Mouse (Mus musculus) lung, embryonic 15.5 days (tissue): ENCODE data around the gene Fat1. TPM values are rescaled to one million over a fixed set of nuclear protein-coding genes. Genes with fewer than 3 reads are reported as not detected.

Experiments used
- ATAC-seq: fragments of 200-750 bp; cut with Nextera tagmentation; 2 replicates; pipeline ENCODE4 v1.8.0; 2017; ENCODE audit warnings: moderate number of reproducible peaks, borderline replicate concordance; ENCODE audit not compliant: low FRiP score, low TSS enrichment; ENCODE audit errors: extremely low read depth
- H3K27ac ChIP-seq: fragments of 300-500 bp; sonication (generic); 2 replicates; pipeline ENCODE4 v1.5.1; 2015; ENCODE audit warnings: moderate library complexity, mild to moderate bottlenecking, inconsistent platforms
- H3K27me3 ChIP-seq: fragments of 300-500 bp; sonication (generic); 2 replicates; pipeline ENCODE4 v1.6.1; 2015; ENCODE audit warnings: inconsistent platforms
- H3K36me3 ChIP-seq: fragments of 300-500 bp; sonication (generic); 2 replicates; pipeline ENCODE4 v1.6.1; 2015; ENCODE audit warnings: inconsistent platforms
- H3K4me1 ChIP-seq: fragments of 300-500 bp; sonication (generic); 2 replicates; pipeline ENCODE4 v1.6.1; 2015; ENCODE audit warnings: inconsistent platforms
- H3K4me2 ChIP-seq: fragments of 300-500 bp; sonication (generic); 2 replicates; pipeline ENCODE4 v1.6.1; 2015; ENCODE audit warnings: inconsistent platforms, mild to moderate bottlenecking, moderate library complexity
- H3K4me3 ChIP-seq: fragments of 300-500 bp; sonication (generic); 2 replicates; pipeline ENCODE4 v1.5.1; 2015; ENCODE audit warnings: mild to moderate bottlenecking, inconsistent platforms
- H3K9ac ChIP-seq: fragments of 300-500 bp; sonication (generic); 2 replicates; pipeline ENCODE4 v1.6.1; 2015; ENCODE audit warnings: inconsistent platforms
- H3K9me3 ChIP-seq: fragments of 300-500 bp; sonication (generic); 2 replicates; pipeline ENCODE4 v1.6.1; 2016; ENCODE audit warnings: inconsistent platforms
- WGBS: fragments of 180-500 bp; shearing (Covaris S2); methylation state at CpG from one replicate; pipeline ENCODE4 v1.1.7; 2015; 5-methylcytosine and 5-hydroxymethylcytosine counted together
- polyA plus RNA-seq: library from polyadenylated mRNA; unstranded; fragments of >200 nt; fragmentation: Nextera tagmentation; extraction: Ambion mirVana; gene quantifications from 2 replicates; pipeline ENCODE4 v1.2.1, GENCODE M21; 2015

Gene Fat1
- polyA plus RNA-seq, 1 experiment from 2014 or later, result 19.1 TPM

DNA sequence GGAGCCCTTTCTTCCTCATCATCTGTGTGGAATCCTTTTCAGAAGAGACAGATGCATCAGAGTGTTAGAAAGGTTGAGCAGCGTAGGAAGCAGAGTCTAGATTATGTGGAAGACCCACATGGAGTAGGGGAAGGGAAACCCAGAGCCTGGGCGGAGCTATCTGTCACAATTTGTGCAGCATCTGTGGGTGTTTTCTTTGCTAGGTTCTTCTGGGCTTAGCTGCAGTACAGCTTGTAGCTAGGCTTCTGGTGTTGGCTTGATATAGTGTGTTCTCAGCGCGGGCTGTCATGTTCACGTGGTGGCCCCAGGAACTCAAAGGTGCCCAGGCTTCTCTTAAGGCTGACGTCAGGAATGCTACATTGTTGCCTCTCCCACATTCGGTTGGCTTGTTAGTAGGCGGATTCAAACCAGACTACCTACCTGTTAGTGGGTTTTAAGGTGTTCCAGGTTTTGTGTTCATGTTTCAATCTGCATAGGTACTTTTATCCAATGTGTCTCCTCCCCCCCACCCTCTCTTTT is 32.3 kb downstream of the Fat1 start:
- ATAC-seq, result no peak
- Histone ChIP-seq H3K36me3 (peaks cover 5% of the 10 kb centered on the region; the same call in 1 of the 2 replicates), H3K9me3 (no peaks in the 10 kb centered on the region), H3K27me3 (no peaks in the 10 kb centered on the region), H3K4me3 (no peak overlapping the region), H3K4me1 (0 out of 2 replicates have a peak, but pooled peaks cover 6% of the 10 kb centered on the region), H3K4me2 (no peak overlapping the region), H3K9ac (no peak overlapping the region), H3K27ac (no peak overlapping the region)
- 91% methylated on average over 8 of the region's 8 CpGs for WGBS

DNA sequence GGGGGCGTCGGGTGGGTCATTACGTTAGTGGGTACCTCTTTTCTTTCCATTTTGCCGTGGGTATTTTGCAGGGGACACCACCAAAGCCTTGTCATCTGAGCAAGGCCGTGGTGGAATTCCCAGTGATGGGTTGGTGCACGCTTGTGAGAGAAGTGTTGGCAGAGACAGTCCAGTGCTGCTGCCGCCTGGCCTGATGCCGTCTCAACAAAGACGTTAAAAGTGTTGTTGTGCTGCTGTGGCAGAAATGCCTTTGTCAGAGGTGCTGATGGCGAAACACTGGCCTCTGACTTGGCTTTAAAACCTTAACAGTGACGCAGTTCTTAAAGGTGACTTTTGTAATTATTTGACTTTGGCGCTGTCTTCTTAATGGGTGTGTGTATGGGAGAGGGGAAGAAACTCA is 34.8 kb downstream of the Fat1 start:
- ATAC-seq, result no peak
- H3K27me3 ChIP-seq, result no peaks in the 10 kb centered on the region
- no peaks in the 10 kb centered on the region for H3K36me3 ChIP-seq
- H3K9ac ChIP-seq, result no peak overlapping the region
- WGBS, result 43% methylated on average over 12 of the region's 12 CpGs
- H3K4me1 ChIP-seq, result peaks cover 22% of the 10 kb centered on the region
- no peaks in the 10 kb centered on the region for H3K9me3 ChIP-seq
- H3K4me2 ChIP-seq, result no peak overlapping the region
- H3K27ac ChIP-seq, result no peak overlapping the region
- no peak overlapping the region for H3K4me3 ChIP-seq

DNA sequence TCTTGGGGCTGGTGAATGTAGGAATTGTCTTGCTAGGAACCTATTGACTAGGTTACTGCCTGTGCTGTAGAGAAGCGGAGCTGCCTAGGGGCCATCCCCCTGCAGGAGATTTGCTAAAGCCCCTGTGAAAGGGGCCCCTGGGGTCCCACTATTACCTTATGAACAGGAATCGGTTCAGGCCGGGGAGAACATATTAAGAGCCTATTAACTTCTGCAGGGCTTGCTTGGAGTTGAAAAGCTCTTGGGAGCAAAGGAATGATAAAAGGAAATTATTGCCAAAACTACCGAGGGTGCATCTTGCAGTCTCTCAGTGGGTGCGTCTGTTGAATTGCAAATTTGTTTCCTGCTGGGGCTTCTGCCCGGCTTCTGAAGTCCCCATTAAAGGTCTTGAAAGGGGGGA is 36.1 kb downstream of the Fat1 start:
- Histone ChIP-seq H3K4me1 (peaks cover 27% of the 10 kb centered on the region), H3K27ac (no peak overlapping the region), H3K27me3 (no peaks in the 10 kb centered on the region), H3K9me3 (no peaks in the 10 kb centered on the region), H3K4me3 (no peak overlapping the region), H3K4me2 (no peak overlapping the region), H3K9ac (no peak overlapping the region), H3K36me3 (no peaks in the 10 kb centered on the region)
- no peak for ATAC-seq
- 49% methylated on average over 6 of the region's 6 CpGs for WGBS

DNA sequence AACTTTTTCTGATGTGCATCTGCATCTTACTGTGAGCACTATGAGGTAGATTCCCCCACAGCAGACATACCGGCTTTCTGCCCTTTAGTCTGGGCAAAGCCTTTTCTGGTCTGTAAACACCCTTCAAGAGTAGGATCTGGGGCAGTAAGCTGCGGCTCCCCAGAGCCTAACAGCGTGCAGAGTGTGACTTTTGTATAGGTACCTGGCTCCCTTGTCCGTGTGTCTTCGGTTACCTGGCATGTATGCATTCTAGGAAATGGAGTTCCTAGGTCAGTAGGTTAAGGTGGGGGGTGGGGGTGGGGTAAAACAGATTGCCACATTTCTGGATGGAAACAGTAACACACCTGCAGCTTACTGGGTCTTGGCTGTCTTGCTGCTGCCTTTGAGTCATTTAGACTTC is 36.7 kb downstream of the Fat1 start:
- Histone ChIP-seq H3K9ac (no peak overlapping the region), H3K36me3 (no peaks in the 10 kb centered on the region), H3K27ac (no peak overlapping the region), H3K4me2 (no peak overlapping the region), H3K4me3 (no peak overlapping the region), H3K27me3 (no peaks in the 10 kb centered on the region), H3K4me1 (peaks cover 27% of the 10 kb centered on the region), H3K9me3 (no peaks in the 10 kb centered on the region)
- 44% methylated on average over 5 of the region's 5 CpGs for WGBS
- no peak for ATAC-seq

DNA sequence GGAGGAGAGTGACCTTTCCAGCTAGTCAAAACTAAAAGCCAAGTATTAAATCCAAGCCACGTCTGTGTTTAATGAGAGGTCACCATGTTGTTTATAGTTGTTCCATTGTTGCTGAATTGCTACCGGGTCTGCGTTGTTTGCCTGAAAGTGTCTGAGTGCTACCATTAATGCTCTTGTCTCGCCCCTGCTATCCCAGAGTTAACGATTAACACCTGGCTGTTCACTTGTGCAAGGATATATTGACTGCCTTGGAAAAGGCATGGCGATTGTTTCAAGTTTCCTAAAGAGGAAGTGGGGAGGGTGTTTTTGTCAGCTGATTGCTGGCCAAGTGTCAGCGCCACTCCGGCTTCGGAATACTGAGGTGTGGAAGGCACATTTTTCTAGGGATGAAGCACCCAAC is 39.9 kb downstream of the Fat1 start:
- Histone ChIP-seq H3K9ac (no peak overlapping the region), H3K27me3 (no peaks in the 10 kb centered on the region), H3K4me3 (no peak overlapping the region), H3K4me1 (peaks cover 51% of the 10 kb centered on the region), H3K27ac (no peak overlapping the region), H3K4me2 (no peak overlapping the region), H3K9me3 (no peaks in the 10 kb centered on the region), H3K36me3 (no peaks in the 10 kb centered on the region)
- WGBS, result 23% methylated on average over 9 of the region's 9 CpGs
- no peak for ATAC-seq

DNA sequence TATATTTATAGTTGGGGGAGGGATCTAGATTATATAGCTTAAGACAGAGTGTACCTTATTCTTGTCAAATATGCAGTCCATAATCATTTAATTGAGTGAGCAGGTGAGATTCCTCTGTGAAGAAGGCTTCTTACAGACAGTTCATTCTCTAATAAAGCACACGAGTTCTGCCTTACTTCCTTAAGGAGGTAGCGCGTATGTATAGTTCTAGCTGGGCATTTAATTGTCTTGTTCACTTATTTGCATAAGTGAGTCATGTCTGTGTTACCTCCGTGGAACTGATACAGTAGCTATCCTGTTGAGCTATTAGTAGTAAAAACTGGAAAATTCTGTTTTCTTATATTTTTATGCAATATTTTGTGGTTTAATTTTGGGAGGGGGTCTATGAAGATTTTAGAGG is 40.4 kb downstream of the Fat1 start:
- peaks cover 53% of the 10 kb centered on the region for H3K4me1 ChIP-seq
- WGBS, result 68% methylated on average over 4 of the region's 4 CpGs
- no peaks in the 10 kb centered on the region for H3K36me3 ChIP-seq
- no peak overlapping the region for H3K4me2 ChIP-seq
- no peak for ATAC-seq
- H3K4me3 ChIP-seq, result no peak overlapping the region
- H3K9me3 ChIP-seq, result no peaks in the 10 kb centered on the region
- no peak overlapping the region for H3K27ac ChIP-seq
- no peak overlapping the region for H3K9ac ChIP-seq
- H3K27me3 ChIP-seq, result no peaks in the 10 kb centered on the region

DNA sequence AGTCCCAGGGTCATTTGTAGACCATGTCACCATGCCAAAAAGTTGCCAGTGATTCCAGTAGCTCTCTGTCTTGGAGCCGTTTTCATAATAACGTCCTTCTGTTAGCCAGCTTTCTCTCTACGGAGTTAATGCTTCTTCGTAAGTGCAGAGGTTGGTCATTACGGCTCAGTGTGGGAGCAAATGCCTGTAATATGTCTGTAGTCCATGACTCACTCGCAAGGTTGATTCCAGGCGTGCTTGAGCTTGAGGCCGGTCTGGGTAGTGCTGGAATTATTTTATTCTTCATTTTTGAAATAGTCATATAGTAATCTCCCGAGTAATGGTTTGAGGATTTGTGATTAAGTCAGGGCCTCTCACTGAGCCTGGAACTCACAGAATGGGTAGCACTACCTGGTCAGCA is 43.4 kb downstream of the Fat1 start:
- H3K4me1 ChIP-seq, result peaks cover 52% of the 10 kb centered on the region
- WGBS, result 53% methylated on average over 9 of the region's 9 CpGs
- peak overlapping the region; percentile 81 for H3K27ac ChIP-seq

DNA sequence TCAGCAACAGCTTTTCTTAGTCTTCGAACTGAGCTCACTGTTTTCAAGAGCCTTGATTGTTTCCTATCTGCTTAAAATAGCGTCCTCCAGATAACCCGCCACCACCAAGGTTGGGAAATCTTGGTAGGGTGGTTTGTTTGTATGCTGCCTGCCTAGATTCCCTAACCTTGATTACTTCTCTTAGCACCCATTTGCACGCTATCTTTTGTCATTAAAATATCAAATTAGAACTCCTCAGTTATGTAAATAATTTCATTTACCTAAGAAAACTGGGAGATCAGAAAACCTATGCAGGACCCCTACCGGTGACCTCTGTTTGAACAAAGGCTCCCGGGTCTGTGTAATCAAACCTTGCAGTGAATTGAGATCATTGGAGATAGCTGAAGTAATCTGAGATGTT is 44.0 kb downstream of the Fat1 start:
- H3K9me3 ChIP-seq, result no peaks in the 10 kb centered on the region
- H3K4me3 ChIP-seq, result no peak overlapping the region
- WGBS, result 39% methylated on average over 6 of the region's 6 CpGs
- H3K27ac ChIP-seq, result peak overlapping the region; percentile 81
- no peaks in the 10 kb centered on the region for H3K36me3 ChIP-seq
- H3K27me3 ChIP-seq, result no peaks in the 10 kb centered on the region
- peaks cover 48% of the 10 kb centered on the region for H3K4me1 ChIP-seq
- no peak overlapping the region; the same call in 1 of the 2 replicates for H3K4me2 ChIP-seq
- no peak for ATAC-seq
- H3K9ac ChIP-seq, result no peak overlapping the region

More for the DNA sequence above, 43.4 kb downstream of the Fat1 start:
- no peaks in the 10 kb centered on the region for H3K9me3 ChIP-seq
- H3K4me2 ChIP-seq, result no peak overlapping the region
- ATAC-seq, result no peak
- H3K36me3 ChIP-seq, result no peaks in the 10 kb centered on the region
- H3K4me3 ChIP-seq, result no peak overlapping the region
- no peak overlapping the region for H3K9ac ChIP-seq
- no peaks in the 10 kb centered on the region for H3K27me3 ChIP-seq

DNA sequence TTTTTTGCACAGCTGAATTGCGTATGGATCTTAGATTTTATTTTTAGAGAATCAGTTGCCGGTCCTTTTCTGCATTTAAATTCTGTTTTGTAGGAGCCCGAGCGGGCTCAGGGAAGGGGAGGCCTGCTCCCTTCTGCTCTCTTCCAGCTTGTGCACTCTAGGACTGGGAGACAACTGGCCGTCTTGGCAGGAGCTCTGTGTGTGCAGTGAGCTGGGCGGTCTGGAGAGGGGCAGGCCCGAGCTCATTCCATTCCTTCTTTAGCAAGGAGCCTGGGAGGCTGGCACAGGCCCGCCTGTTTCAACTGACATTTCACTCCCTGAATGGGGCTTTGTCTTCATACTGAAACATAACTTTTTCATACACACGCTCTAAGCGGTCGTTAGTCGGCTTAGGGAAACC is 44.8 kb downstream of the Fat1 start:
- Histone ChIP-seq H3K4me2 (no peak overlapping the region; the same call in 1 of the 2 replicates), H3K4me3 (no peak overlapping the region), H3K9me3 (no peaks in the 10 kb centered on the region), H3K9ac (no peak overlapping the region), H3K4me1 (peaks cover 40% of the 10 kb centered on the region), H3K27ac (peak overlapping the region; percentile 81), H3K36me3 (no peaks in the 10 kb centered on the region), H3K27me3 (no peaks in the 10 kb centered on the region)
- peak; percentile 91 for ATAC-seq
- 45% methylated on average over 12 of the region's 12 CpGs for WGBS

DNA sequence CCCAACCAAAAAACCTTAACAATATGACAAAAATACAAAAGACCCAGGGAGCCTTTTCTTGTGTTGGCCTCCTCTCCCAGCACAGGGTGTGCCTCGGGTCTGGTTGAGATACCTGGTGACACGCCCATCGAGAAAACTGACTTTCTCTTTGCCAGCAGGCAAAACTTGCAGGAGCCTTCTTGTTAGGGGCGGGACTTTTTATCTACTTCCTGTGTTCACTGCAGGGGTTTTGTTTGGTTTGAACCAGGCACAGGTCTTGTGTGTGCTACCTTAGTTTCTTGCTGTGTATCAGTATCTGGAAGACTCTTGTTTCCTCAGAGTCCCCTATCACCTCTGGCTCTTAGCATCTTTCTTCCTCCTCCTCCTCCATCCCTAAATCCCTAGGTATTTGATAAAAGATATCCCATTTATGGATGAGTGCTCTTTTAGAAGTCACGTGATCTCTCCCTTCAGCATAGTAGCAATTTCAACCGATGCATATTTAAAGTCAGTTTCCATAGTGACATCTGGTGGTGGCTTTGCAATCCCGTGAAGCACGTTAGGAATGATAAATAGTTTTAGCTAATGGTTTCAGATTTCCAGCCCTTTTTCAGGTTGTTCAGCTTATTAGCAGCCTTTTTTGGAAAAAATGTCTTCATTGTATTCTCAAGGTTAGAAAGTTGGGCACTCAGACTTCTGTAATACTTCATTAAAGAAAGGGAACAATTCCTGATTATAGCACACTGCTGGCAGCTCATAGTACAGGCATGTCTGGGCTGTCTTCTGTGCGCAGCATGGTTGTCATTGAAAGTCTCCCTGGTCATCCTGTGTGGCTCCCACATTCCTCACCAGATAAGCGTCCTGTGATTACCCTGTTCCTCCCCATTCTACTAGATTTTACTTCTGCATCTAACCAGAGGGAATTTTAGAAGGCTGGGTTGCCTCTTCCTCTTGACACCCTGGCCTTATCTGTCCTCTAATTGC is 50.4 kb downstream of the Fat1 start:
- H3K27me3 ChIP-seq, result no peaks in the 10 kb centered on the region
- peaks cover 11% of the 10 kb centered on the region for H3K4me1 ChIP-seq
- no peak for ATAC-seq
- H3K36me3 ChIP-seq, result peaks cover 15% of the 10 kb centered on the region
- H3K27ac ChIP-seq, result no peak overlapping the region
- no peaks in the 10 kb centered on the region for H3K9me3 ChIP-seq
- no peak overlapping the region for H3K4me2 ChIP-seq
- no peak overlapping the region for H3K9ac ChIP-seq
- no peak overlapping the region for H3K4me3 ChIP-seq
- 36% methylated on average over 10 of the region's 10 CpGs for WGBS

DNA sequence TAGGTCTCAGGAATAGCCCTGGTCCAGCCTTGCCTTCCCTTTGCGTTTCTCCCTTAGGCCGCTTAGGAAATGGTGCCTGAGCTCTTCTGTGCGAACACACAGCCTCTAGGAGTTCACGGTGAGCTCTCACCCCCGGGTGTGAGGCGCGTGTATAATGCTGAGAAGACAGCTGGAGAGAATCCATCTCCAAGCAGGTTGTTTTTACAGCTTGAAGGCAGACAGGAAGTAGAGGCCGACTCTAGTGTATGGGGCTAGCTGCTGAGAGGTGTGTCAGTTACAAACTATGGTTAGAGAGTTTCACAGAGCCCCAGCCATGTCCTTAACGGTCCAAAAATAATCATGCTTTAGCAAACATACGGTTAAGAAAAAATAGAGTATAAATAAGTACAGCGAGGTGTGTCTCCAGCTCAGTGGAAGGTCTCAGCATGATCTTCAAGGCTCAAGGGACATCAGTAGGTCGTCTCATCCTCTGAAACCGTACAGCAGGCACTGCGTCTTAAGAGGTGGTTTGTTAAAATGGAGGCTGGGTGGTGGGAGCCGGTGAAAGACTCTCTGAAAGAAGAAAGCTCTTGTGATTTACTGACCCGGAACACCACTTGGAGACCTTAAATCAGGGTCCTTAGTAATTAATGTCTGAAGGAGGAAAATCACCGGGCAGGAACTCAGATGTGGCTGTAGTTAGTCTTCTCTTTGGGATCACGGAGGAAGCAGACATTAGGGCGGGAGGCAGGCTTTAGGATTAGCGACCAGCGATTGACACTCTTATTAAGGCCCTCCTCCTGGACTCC is 56.6 kb downstream of the Fat1 start:
- H3K4me1 ChIP-seq, result peaks cover 11% of the 10 kb centered on the region
- H3K36me3 ChIP-seq, result peaks cover 15% of the 10 kb centered on the region
- H3K27ac ChIP-seq, result no peak overlapping the region
- H3K27me3 ChIP-seq, result 0 out of 2 replicates have a peak, but pooled peaks cover 3% of the 10 kb centered on the region
- no peak overlapping the region for H3K4me2 ChIP-seq
- ATAC-seq, result no peak
- H3K4me3 ChIP-seq, result no peak overlapping the region
- no peaks in the 10 kb centered on the region for H3K9me3 ChIP-seq
- no peak overlapping the region for H3K9ac ChIP-seq
- 52% methylated on average over 21 of the region's 21 CpGs for WGBS

DNA sequence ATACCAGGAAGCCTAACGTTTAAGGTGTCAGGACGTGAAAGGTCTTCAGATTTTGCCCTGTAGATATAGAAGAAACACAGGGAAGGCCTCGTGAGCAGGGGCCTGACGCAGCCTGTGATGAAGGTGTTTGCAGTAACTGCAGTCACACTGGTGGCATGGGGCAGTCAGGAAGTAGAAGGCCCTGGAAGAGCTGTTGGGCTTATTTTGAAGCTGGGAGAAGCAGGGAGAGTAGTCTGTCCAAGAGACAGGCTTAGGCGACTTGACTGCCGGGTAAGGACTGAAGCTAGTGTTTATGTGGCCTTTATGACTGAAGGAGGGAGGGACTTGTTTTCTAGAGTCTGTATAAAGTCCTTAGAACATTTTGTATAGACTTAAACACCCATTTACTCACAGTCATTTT is 57.4 kb downstream of the Fat1 start:
- whole genome bisulfite sequencing, result 61% methylated on average over 6 of the region's 6 CpGs
- no peak overlapping the region for H3K27ac ChIP-seq

More for the DNA sequence above, 57.4 kb downstream of the Fat1 start:
- no peak overlapping the region for H3K4me2 ChIP-seq
- no peak for ATAC-seq
- no peak overlapping the region for H3K4me3 ChIP-seq
- H3K9me3 ChIP-seq, result no peaks in the 10 kb centered on the region
- peaks cover 15% of the 10 kb centered on the region for H3K36me3 ChIP-seq
- H3K27me3 ChIP-seq, result 0 out of 2 replicates have a peak, but pooled peaks cover 3% of the 10 kb centered on the region
- H3K4me1 ChIP-seq, result peaks cover 16% of the 10 kb centered on the region
- H3K9ac ChIP-seq, result no peak overlapping the region
